Mouse (Mus musculus) heart, embryonic 11.5 days (tissue): ENCODE results near the gene Slc22a2. TPM values are rescaled to one million over a fixed set of nuclear protein-coding genes. Genes with fewer than 3 reads are reported as not detected.
"Not testable (repeated sequence)": the region's sequence is repeated elsewhere in the genome, so short reads cannot be mapped to it uniquely, and the experiment has no call there.

Experiments
- ATAC-seq: fragments of 200-750 bp; cut with Nextera tagmentation; replicated peaks from 2 replicates; pipeline ENCODE4 v1.8.0; 2017; ENCODE audit warnings: moderate library complexity; ENCODE audit not compliant: insufficient number of reproducible peaks, low FRiP score, low TSS enrichment
- H3K27ac ChIP-seq: fragments of 300-500 bp; sonication (generic); 2 replicates; pipeline ENCODE4 v1.5.1; 2014; ENCODE audit warnings: mild to moderate bottlenecking, low read depth, low read length
- H3K27me3 ChIP-seq: fragments of 300-500 bp; sonication (generic); 2 replicates; pipeline ENCODE4 v1.6.1; 2014; ENCODE audit warnings: mild to moderate bottlenecking, low read length, mixed read lengths; ENCODE audit not compliant: control insufficient read depth, insufficient read depth
- H3K36me3 ChIP-seq: fragments of 300-500 bp; sonication (generic); 2 replicates; pipeline ENCODE4 v1.6.1; 2014; ENCODE audit warnings: mild to moderate bottlenecking, low read length, moderate library complexity, mixed read lengths; ENCODE audit not compliant: control insufficient read depth, insufficient read depth
- H3K4me1 ChIP-seq: fragments of 300-500 bp; sonication (generic); 2 replicates; pipeline ENCODE4 v1.6.1; 2014; ENCODE audit warnings: low read length; ENCODE audit not compliant: control insufficient read depth, insufficient read depth
- H3K4me2 ChIP-seq: fragments of 300-500 bp; sonication (generic); 2 replicates; pipeline ENCODE4 v1.6.1; 2014; ENCODE audit warnings: mild to moderate bottlenecking, moderate library complexity
- H3K4me3 ChIP-seq: fragments of 300-500 bp; sonication (generic); 2 replicates; pipeline ENCODE4 v1.5.1; 2014; ENCODE audit warnings: low read depth, low read length
- H3K9ac ChIP-seq: fragments of 300-500 bp; sonication (generic); 2 replicates; pipeline ENCODE4 v1.6.1; 2014; ENCODE audit warnings: mild to moderate bottlenecking, low read depth, low read length, moderate library complexity
- H3K9me3 ChIP-seq: fragments of 300-500 bp; sonication (generic); replicated peaks from 2 replicates; pipeline ENCODE4 v1.6.1; 2016; ENCODE audit warnings: low read length; ENCODE audit not compliant: control insufficient read depth
- WGBS: fragments of 180-500 bp; shearing (Covaris S2); extraction: QIAGEN DNeasy Blood & Tissue Kit; methylation state at CpG from one replicate; pipeline ENCODE4 v1.1.7; 2014; ENCODE audit not compliant: insufficient replicate concordance; 5-methylcytosine and 5-hydroxymethylcytosine counted together
- polyA plus RNA-seq: library from polyadenylated mRNA; unstranded; fragments of >200 nt; fragmentation: Nextera tagmentation; extraction: Ambion mirVana; gene quantifications from 2 replicates; pipeline ENCODE4 v1.2.1, GENCODE M21; 2014

Gene Slc22a2
- polyA plus RNA-seq, 1 experiment from 2014 or later = not detected

DNA sequence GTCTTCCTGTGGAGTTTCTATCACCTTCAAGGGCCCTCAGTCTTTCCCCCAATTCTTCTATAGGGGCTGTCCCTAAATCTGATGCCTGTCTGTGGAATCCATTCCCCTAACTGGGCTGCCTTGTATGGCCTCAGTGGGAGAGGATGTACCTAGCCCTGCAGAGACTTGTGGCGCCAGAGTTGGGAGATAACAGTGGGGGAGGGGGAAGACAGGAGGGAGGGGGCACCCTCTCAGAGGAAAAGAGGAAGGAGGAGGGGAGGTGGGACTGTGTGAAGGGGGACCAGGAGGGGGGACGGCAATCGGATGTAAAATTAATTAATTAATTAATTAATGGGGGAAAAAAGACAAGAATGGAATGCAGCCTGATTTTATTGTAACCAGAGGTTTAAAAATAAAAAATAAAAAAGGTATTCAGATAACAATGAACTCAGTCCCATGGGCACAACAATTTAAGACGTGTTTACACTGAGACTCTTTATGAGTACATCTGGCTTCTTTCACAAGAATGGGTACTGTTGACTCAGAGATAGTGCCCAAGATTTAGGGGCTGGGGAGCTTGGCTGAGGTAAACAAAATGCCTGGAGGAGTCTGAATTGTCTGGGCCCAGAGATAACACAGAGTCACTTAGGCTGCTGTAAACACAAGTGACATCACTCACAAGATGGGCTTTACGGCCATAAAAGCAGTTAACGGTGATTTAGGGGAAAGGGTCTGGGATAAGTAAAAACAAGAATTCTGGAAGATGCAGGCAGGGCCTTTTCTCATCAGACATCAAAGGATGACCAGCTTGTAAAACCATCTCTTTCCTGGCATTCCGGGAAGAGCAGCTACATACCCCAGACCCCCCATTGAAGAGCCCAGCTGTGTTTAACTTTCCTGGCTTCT, 84.8 kb downstream of the Slc22a2 start:
- peak; percentile 82 for ATAC-seq
- 5% methylated on average over 7 of the region's 7 CpGs for WGBS
- Histone ChIP-seq H3K4me3 (no peak overlapping the region), H3K27me3 (no peaks in the 10 kb centered on the region), H3K27ac (peak overlapping the region; percentile 92), H3K9me3 (no peaks in the 10 kb centered on the region), H3K4me2 (peak overlapping the region; percentile 14; the same call in 1 of the 2 replicates), H3K9ac (peak overlapping the region; percentile 46; the same call in 1 of the 2 replicates), H3K4me1 (peaks cover 33% of the 10 kb centered on the region), H3K36me3 (no peaks in the 10 kb centered on the region)

DNA sequence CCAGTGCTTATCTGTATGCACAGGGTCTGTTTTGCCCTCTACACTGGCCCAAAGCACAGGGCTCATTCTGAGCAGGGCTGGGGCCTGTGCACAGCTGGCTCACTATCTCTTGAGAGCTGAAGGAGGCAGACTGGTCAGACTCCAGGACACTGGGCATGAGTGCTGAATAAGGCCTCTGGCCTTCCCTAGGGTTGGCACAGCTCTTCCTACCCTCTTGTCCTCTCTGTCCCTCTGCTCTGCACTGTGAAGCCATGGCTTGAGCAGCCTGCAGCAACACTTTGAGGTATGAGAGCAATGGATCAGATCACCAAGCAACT, 85.4 kb downstream of the Slc22a2 start:
- H3K9ac ChIP-seq = peak overlapping the region; percentile 40; the same call in 1 of the 2 replicates

DNA sequence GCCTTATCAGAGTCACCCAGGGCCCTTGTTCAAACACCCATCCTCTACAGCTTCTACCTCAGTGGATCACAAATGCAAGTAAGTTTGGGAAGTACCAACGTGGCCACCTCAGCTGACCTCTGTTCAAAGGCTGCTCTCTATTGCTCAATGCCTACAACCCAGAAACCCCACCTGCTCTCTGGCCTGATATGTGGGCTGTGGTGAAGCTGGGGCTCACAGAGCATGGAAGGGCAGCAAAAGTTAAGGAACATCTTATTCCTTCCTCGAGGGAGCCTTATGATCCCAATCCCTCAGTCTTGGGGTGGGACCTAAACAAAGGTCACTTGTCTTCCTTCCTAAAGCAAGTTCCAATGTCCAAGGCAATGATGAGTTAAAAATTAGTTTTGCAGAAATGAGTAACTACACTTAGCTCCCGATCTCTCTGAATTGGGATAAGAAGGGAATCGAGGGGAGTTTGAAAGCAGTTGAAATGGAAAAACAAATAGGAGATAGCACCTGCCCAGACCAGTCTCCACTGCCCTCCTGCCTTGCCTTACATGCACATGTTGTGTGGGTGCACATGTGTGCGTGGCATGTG, 87.2 kb downstream of the Slc22a2 start:
- no peaks in the 10 kb centered on the region for H3K9me3 ChIP-seq
- WGBS = 73% methylated on average over 5 of the region's 5 CpGs
- H3K4me2 ChIP-seq = no peak overlapping the region
- no peak overlapping the region for H3K27ac ChIP-seq
- H3K27me3 ChIP-seq = no peaks in the 10 kb centered on the region
- peaks cover 25% of the 10 kb centered on the region for H3K4me1 ChIP-seq
- H3K4me3 ChIP-seq = no peak overlapping the region
- ATAC-seq = no peak
- no peaks in the 10 kb centered on the region for H3K36me3 ChIP-seq
- no peak overlapping the region for H3K9ac ChIP-seq

More for the DNA sequence above, 85.4 kb downstream of the Slc22a2 start:
- peaks cover 27% of the 10 kb centered on the region for H3K4me1 ChIP-seq
- H3K4me2 ChIP-seq = peak overlapping the region; percentile 14; the same call in 1 of the 2 replicates
- peak overlapping the region; percentile 92 for H3K27ac ChIP-seq
- no peak overlapping the region for H3K4me3 ChIP-seq
- no peaks in the 10 kb centered on the region for H3K27me3 ChIP-seq
- no peaks in the 10 kb centered on the region for H3K9me3 ChIP-seq
- ATAC-seq = peak; percentile 84
- no peaks in the 10 kb centered on the region for H3K36me3 ChIP-seq

DNA sequence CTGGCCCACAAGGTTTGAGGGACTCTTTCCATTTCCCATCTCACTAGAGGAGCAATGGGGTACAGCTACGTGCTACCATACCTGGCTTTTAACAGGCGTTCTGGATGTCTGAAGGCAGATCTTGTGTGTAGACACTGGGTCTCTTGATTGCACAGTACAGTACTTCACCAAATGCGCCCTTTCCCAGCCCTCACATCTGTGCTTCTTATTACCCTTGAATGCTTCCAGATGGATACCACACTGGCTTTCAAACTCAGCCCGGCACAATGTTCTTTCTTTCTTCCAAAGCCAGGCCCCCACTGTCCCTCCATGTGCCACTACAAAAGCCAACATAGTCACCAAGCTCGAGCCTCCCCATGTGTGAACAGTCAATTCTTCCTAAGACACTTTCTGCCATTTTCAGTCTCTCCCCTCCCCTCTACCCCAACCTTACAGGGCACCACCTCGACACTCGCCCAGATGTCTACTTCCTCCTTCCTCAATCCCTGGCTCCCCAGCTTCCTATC, 88.4 kb downstream of the Slc22a2 start:
- no peak overlapping the region for H3K4me3 ChIP-seq
- H3K4me1 ChIP-seq = peaks cover 25% of the 10 kb centered on the region
- no peak overlapping the region for H3K4me2 ChIP-seq
- ATAC-seq = no peak
- H3K27ac ChIP-seq = no peak overlapping the region
- H3K36me3 ChIP-seq = no peaks in the 10 kb centered on the region
- no peaks in the 10 kb centered on the region for H3K27me3 ChIP-seq
- WGBS = 78% methylated on average over 7 of the region's 7 CpGs
- H3K9ac ChIP-seq = no peak overlapping the region
- no peaks in the 10 kb centered on the region for H3K9me3 ChIP-seq

DNA sequence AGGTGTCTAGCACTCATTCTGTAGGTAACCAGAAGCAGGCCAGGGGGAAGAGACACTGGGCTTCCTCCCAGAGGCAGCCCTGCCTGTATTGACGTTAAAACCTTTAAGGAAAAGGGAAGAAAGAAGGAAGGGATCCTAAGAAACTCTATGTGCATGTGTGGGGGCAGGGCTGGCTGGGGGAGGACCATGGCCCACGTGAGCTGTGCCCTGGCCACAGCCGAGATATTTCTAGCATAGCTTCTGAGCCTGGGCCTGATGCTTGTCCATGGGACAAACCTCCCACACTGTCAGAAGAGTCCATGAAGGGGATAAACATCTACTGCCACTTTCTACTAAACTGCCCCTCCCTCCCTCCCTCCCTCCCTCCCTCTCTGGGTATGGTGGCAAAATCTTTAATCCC, 89.9 kb downstream of the Slc22a2 start:
- Histone ChIP-seq H3K4me2 (no peak overlapping the region), H3K36me3 (no peaks in the 10 kb centered on the region), H3K27ac (no peak overlapping the region), H3K9me3 (no peaks in the 10 kb centered on the region), H3K9ac (no peak overlapping the region), H3K4me1 (peaks cover 13% of the 10 kb centered on the region), H3K4me3 (no peak overlapping the region), H3K27me3 (no peaks in the 10 kb centered on the region)
- 58% methylated on average over 3 of the region's 3 CpGs for WGBS
- ATAC-seq = no peak

DNA sequence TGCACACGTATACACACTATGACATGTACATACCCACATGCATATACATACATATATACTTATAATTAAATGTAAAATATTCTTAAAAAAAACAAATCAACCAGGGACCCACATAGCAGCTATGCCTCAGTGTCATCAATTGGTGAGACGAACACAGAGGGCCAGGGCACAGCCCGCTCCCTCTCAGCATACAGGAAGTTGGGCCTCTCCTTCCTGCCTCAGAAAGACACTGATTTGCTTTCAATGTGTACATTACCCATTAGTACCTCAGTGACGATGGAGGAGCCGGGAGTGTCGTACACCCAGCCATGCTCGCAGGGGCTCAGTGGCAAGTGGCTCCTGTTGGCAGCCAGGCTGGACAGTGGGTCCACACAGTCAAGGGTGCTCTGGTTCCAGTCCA, 91.0 kb downstream of the Slc22a2 start:
- 83% methylated on average over 7 of the region's 7 CpGs for WGBS
- not testable (repeated sequence) for H3K4me2 ChIP-seq, ATAC-seq, H3K4me1 ChIP-seq, H3K4me3 ChIP-seq, H3K27ac ChIP-seq, H3K9ac ChIP-seq, H3K36me3 ChIP-seq, H3K9me3 ChIP-seq, H3K27me3 ChIP-seq

DNA sequence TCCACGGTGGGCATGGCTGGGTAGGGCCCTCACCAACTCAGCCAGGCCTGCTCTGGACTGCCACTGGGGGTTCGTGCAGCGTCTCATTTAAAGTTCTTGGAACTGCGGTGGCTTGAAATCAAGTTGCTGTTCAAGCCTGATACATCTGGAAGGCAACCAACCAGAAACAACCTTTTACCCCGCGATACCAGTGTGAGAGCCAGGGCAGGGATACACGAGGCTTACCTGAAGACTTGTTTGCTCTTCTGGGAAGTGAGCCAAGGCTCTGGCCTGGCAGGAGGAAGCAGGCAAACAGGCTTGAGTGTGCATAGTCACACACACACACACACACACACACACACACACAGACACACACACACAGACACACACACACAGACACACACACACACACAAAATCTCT, 91.7 kb downstream of the Slc22a2 start, which contains the start of gene Slc22a1:
TSS of gene Slc22a1 (minus strand) at position 184 of the 400 bp plus-strand sequence.
- Histone ChIP-seq H3K4me3 (no peak within 1 kb of the TSS), H3K36me3 (peaks cover under 1% of the 10 kb centered on the region; the same call in 1 of the 2 replicates), H3K4me2 (no peak within 1 kb of the TSS), H3K9ac (no peak within 1 kb of the TSS), H3K9me3 (no peaks in the 10 kb centered on the region), H3K27ac (no peak within 1 kb of the TSS), H3K4me1 (no peaks in the 10 kb centered on the region; the same call in 1 of the 2 replicates), H3K27me3 (no peaks in the 10 kb centered on the region)
- 86% methylated on average over 7 of the region's 7 CpGs for WGBS
- ATAC-seq = no peak

DNA sequence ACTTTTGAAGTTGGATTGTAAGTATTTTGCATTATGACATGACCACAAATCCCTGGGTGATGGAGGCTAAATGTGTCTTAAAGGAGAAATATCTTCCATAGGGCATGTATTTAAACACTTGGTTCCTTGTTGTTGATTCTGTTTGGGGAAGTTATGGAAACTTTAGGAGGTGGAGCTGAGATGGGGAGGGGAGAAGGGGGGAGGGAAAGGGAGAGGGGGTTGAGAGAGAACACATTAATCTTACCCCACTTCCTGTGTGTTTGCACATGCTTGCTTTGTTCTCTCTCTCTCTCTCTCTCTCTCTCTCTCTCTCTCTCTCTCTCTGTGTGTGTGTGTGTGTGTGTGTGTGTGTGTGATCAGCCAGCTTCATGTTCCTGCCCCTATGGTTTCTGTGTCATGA, 93.2 kb downstream of the Slc22a2 start:
- Histone ChIP-seq H3K9ac (no peak overlapping the region), H3K4me2 (no peak overlapping the region), H3K4me1 (no peaks in the 10 kb centered on the region), H3K9me3 (no peaks in the 10 kb centered on the region), H3K27me3 (no peaks in the 10 kb centered on the region), H3K27ac (no peak overlapping the region), H3K36me3 (peaks cover 7% of the 10 kb centered on the region; the same call in 1 of the 2 replicates), H3K4me3 (no peak overlapping the region)
- no peak for ATAC-seq
